18 mouse cellular contexts compared by ENCODE assay signal in genomic region chr13:94119309-94119708, GRCm38 (mm10).
DNase-seq lines count a peak whose midpoint lies in the region; ATAC-seq and TF ChIP-seq lines count a peak whose summit lies in the region.
"Had no signal": no experiment of that assay in that cellular context is flagged by ENCODE, and none has a peak within 500 bp of the region (broad histone marks: within the 10 kb centered on the region; RNA-seq: fewer than 3 reads in every experiment).

No protein-coding gene starts in this region.

- H3K4me2 ChIP-seq in heart, embryonic 14.5 days (ENCODE audit: low read length) = no peak overlapping the region
- no peak overlapping the region for H3K4me2 ChIP-seq in liver, embryonic 14.5 days (ENCODE audit: low read depth)
- H3K4me2 ChIP-seq: embryonic facial prominence, embryonic 12.5 days; forebrain, embryonic 15.5 days; hindbrain, embryonic 15.5 days had no signal

- no peak for ATAC-seq in heart, embryonic 14.5 days (ENCODE audit: insufficient number of reproducible peaks, insufficient read depth, low FRiP score, low read depth)
- no peak for ATAC-seq in liver, embryonic 14.5 days (ENCODE audit: insufficient read depth)
- ATAC-seq in megakaryocyte progenitor cell, adult 5-6 weeks (replicated peaks; ENCODE audit: poor library complexity) = peak; percentile 73
- ATAC-seq: forebrain, embryonic 15.5 days; intestine, embryonic 16.5 days had no signal

- peaks cover 7 to 18% of the 10 kb centered on the region in 2 experiments for H3K4me1 ChIP-seq in heart, embryonic 14.5 days (ENCODE audit: control insufficient read depth in 2 of 2, insufficient read depth in 2 of 2, low read length in 2 of 2)
- peaks cover 7% of the 10 kb centered on the region for H3K4me1 ChIP-seq in heart, adult 2 months (ENCODE audit: control insufficient read depth, insufficient read depth, low read length)
- peaks cover 0 to 2% of the 10 kb centered on the region in 2 experiments; a peak in 1 of 4 replicates for H3K4me1 ChIP-seq in liver, embryonic 14.5 days (replicated peaks; ENCODE audit: control insufficient read depth in 2 of 2, insufficient read depth in 2 of 2, low read length in 1 of 2)
- H3K4me1 ChIP-seq: forebrain, embryonic 15.5 days; hindbrain, embryonic 15.5 days had no signal

- no peak for TF ChIP-seq CTCF in heart, adult 2 months (IDR thresholded peaks at IDR 0.05)
- no peak for TF ChIP-seq CTCF in liver, embryonic 14.5 days (IDR thresholded peaks at IDR 0.05; ENCODE audit: low read depth)

- H3K4me3 ChIP-seq in heart, embryonic 14.5 days (ENCODE audit: control insufficient read depth in 1 of 2, insufficient read depth in 1 of 2, low read depth in 1 of 2, low read length in 2 of 2) = no peak overlapping the region
- H3K4me3 ChIP-seq in heart, adult 2 months = no peak overlapping the region
- no peak overlapping the region for H3K4me3 ChIP-seq in liver, embryonic 14.5 days (ENCODE audit: insufficient read depth in 1 of 2, low read depth in 2 of 2, low read length in 2 of 2)
- H3K4me3 ChIP-seq: embryonic facial prominence, embryonic 12.5 days; forebrain, embryonic 15.5 days; hindbrain, embryonic 15.5 days had no signal

- H3K9ac ChIP-seq in heart, embryonic 14.5 days (ENCODE audit: low read length) = no peak overlapping the region
- H3K9ac ChIP-seq in heart, adult 2 months (ENCODE audit: low read depth, low read length) = no peak overlapping the region
- no peak overlapping the region for H3K9ac ChIP-seq in liver, embryonic 14.5 days (replicated peaks)
- H3K9ac ChIP-seq: embryonic facial prominence, embryonic 12.5 days; forebrain, embryonic 15.5 days; hindbrain, embryonic 15.5 days had no signal

- DNase-seq in adrenal gland, postnatal 14 days = peak; percentile 0
- DNase-seq in adrenal gland, postnatal 10 days = no peak
- no peak for DNase-seq in heart, adult 2 months
- no peak for DNase-seq in liver, embryonic 14.5 days (ENCODE audit: low read depth in 3 of 3, low spot score in 3 of 3)
- no peak for DNase-seq in liver
- no peak for DNase-seq in layer of hippocampus, adult 9-11 months
- DNase-seq: adrenal gland, adult 2 months; cerebellum, adult 11 months; cerebellum, adult 8-10 months; cerebellum, postnatal 14 days; gastrocnemius, postnatal 36 days; heart, adult 11 months had no signal

- TF ChIP-seq EP300 in heart, adult 2 months (IDR thresholded peaks at IDR 0.05; ENCODE audit: insufficient read depth, low read depth, low read length) = no peak
- TF ChIP-seq EP300 in liver, embryonic 14.5 days (IDR thresholded peaks at IDR 0.05; ENCODE audit: low read depth) = peak; percentile 39

- H3K36me3 ChIP-seq in heart, embryonic 14.5 days (ENCODE audit: control insufficient read depth, insufficient read depth, low read length) = peaks cover 13% of the 10 kb centered on the region
- H3K36me3 ChIP-seq in heart, adult 2 months (ENCODE audit: control insufficient read depth, insufficient read depth, low read length) = no peaks in the 10 kb centered on the region
- no peaks in the 10 kb centered on the region for H3K36me3 ChIP-seq in liver, embryonic 14.5 days (replicated peaks; ENCODE audit: control insufficient read depth, insufficient read depth, low read depth)
- H3K36me3 ChIP-seq: forebrain, embryonic 15.5 days; hindbrain, embryonic 15.5 days had no signal

- WGBS in heart, embryonic 14.5 days = 14% methylated on average over 5 of the region's 5 CpGs
- 48% methylated on average over 5 of the region's 5 CpGs for WGBS in heart, adult 2 months
- WGBS in liver, embryonic 14.5 days (ENCODE audit: insufficient replicate concordance) = 10% methylated on average over 5 of the region's 5 CpGs

- no peaks in the 10 kb centered on the region for H3K27me3 ChIP-seq in heart, embryonic 14.5 days (ENCODE audit: control insufficient read depth, insufficient read depth, low read length)
- H3K27me3 ChIP-seq in heart, adult 2 months (ENCODE audit: control insufficient read depth, insufficient read depth, low read length) = no peaks in the 10 kb centered on the region
- H3K27me3 ChIP-seq in liver, embryonic 14.5 days (ENCODE audit: control insufficient read depth, insufficient read depth, low read length) = no peaks in the 10 kb centered on the region
- H3K27me3 ChIP-seq: embryonic facial prominence, embryonic 12.5 days; forebrain, embryonic 15.5 days; hindbrain, embryonic 15.5 days had no signal

- H3K27ac ChIP-seq in heart, embryonic 14.5 days (replicated peaks in 1 of 2; ENCODE audit: control insufficient read depth in 1 of 2, insufficient read depth in 1 of 2, low read depth in 2 of 2, low read length in 2 of 2) = peak overlapping the region; percentile 68 to 76
- H3K27ac ChIP-seq in heart, adult 2 months = no peak overlapping the region
- H3K27ac ChIP-seq in liver, embryonic 14.5 days = no peak overlapping the region
- H3K27ac ChIP-seq: embryonic facial prominence, embryonic 12.5 days; forebrain, embryonic 15.5 days; hindbrain, embryonic 15.5 days had no signal

- intact Hi-C loops in heart, adult 2 months (cut with DNase I) = no loop called here

- TF ChIP-seq POLR2A in heart, adult 2 months (IDR thresholded peaks at IDR 0.05; ENCODE audit: insufficient read depth, low read depth, low read length) = no peak

- H3K79me2 ChIP-seq in heart, adult 2 months (replicated peaks; ENCODE audit: control insufficient read depth, insufficient read depth, low read length) = no peaks in the 10 kb centered on the region

- H3K9me3 ChIP-seq in heart, embryonic 14.5 days (ENCODE audit: control insufficient read depth, low read length) = peaks cover 11% of the 10 kb centered on the region
- no peaks in the 10 kb centered on the region for H3K9me3 ChIP-seq in liver, embryonic 14.5 days (ENCODE audit: control insufficient read depth, low read length)
- H3K9me3 ChIP-seq: forebrain, embryonic 15.5 days; hindbrain, embryonic 15.5 days had no signal

Comparison
In these comparisons a context has a peak if more than half of its experiments do, and no peak if none do; other contexts are left out.
1. H3K27ac ChIP-seq: peak in heart, embryonic 14.5 days (2 of 2); none in heart, adult 2 months (single experiment) and liver, embryonic 14.5 days (single experiment).